Mouse (Mus musculus) neural tube, embryonic 11.5 days (tissue): ENCODE results near the gene Slfn14. TPM values are rescaled to one million over a fixed set of nuclear protein-coding genes. Genes with fewer than 3 reads are reported as not detected.

Source experiments
- ATAC-seq: fragments of 200-750 bp; cut with Nextera tagmentation; 2 replicates; pipeline ENCODE4 v1.8.0; 2017; ENCODE audit warnings: moderate number of reproducible peaks, mild to moderate bottlenecking, moderate TSS enrichment, moderate library complexity; ENCODE audit not compliant: insufficient read depth, low FRiP score, low TSS enrichment
- DNase-seq: peaks from one replicate; pipeline ENCODE4 v3.0.0-alpha.2; 2015; ENCODE audit warnings: low spot score
- H3K27ac ChIP-seq: fragments of 300-500 bp; sonication (generic); 2 replicates; pipeline ENCODE4 v1.5.1; 2014; ENCODE audit warnings: low read depth, mild to moderate bottlenecking, low read length
- H3K27me3 ChIP-seq: fragments of 300-500 bp; sonication (generic); 2 replicates; pipeline ENCODE4 v1.6.1; 2014; ENCODE audit warnings: mild to moderate bottlenecking, low read length, mixed read lengths; ENCODE audit not compliant: control insufficient read depth, insufficient read depth
- H3K36me3 ChIP-seq: fragments of 300-500 bp; sonication (generic); 2 replicates; pipeline ENCODE4 v1.6.1; 2014; ENCODE audit warnings: mild to moderate bottlenecking, low read length, moderate library complexity, mixed read lengths; ENCODE audit not compliant: control insufficient read depth, insufficient read depth
- H3K4me1 ChIP-seq: fragments of 300-500 bp; sonication (generic); 2 replicates; pipeline ENCODE4 v1.6.1; 2014; ENCODE audit warnings: low read length, mixed read lengths; ENCODE audit not compliant: control insufficient read depth, insufficient read depth
- H3K4me2 ChIP-seq: fragments of 300-500 bp; sonication (generic); 2 replicates; pipeline ENCODE4 v1.6.1; 2014; ENCODE audit warnings: low read depth, mild to moderate bottlenecking, moderate library complexity
- H3K4me3 ChIP-seq: fragments of 300-500 bp; sonication (generic); 2 replicates; pipeline ENCODE4 v1.5.1; 2014; ENCODE audit warnings: low read depth, low read length
- H3K9ac ChIP-seq: fragments of 300-500 bp; sonication (generic); 2 replicates; pipeline ENCODE4 v1.6.1; 2014; ENCODE audit warnings: mild to moderate bottlenecking, low read length
- H3K9me3 ChIP-seq: fragments of 300-500 bp; sonication (generic); 2 replicates; pipeline ENCODE4 v1.6.1; 2016; ENCODE audit warnings: low read length; ENCODE audit not compliant: control insufficient read depth
- WGBS: fragments of 180-500 bp; shearing (Covaris S2); extraction: QIAGEN DNeasy Blood & Tissue Kit; methylation state at CpG from one replicate; pipeline ENCODE4 v1.1.7; 2014; 5-methylcytosine and 5-hydroxymethylcytosine counted together
- polyA plus RNA-seq: library from polyadenylated mRNA; unstranded; fragments of >200 nt; fragmentation: Nextera tagmentation; extraction: Ambion mirVana; gene quantifications from 2 replicates; pipeline ENCODE4 v1.2.1, GENCODE M21; 2014

Slfn14 gene
- polyA plus RNA-seq, 1 experiment from 2014 or later, result 0.82 TPM

DNA sequence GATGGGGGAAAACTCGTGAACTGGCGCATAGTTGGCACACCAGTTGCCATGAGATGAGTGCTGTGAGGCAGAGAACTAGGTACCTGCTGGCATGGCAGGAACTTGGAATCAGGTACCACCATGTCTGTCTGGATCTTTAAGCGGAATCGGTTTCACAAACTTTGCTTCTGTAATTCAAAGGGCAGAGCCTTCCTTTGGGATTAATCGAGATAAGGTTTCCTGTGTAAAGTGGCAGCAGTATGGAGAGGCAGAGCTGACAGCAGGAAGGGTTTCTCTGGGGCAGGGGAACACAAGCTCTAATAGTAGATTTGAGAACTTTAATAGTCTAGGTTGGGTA, 5.7 kb upstream of the Slfn14 start:
- WGBS, result 4% methylated on average over 5 of the region's 5 CpGs
- H3K4me3 ChIP-seq, result peak overlapping the region; percentile 56
- ATAC-seq, result no peak

DNA sequence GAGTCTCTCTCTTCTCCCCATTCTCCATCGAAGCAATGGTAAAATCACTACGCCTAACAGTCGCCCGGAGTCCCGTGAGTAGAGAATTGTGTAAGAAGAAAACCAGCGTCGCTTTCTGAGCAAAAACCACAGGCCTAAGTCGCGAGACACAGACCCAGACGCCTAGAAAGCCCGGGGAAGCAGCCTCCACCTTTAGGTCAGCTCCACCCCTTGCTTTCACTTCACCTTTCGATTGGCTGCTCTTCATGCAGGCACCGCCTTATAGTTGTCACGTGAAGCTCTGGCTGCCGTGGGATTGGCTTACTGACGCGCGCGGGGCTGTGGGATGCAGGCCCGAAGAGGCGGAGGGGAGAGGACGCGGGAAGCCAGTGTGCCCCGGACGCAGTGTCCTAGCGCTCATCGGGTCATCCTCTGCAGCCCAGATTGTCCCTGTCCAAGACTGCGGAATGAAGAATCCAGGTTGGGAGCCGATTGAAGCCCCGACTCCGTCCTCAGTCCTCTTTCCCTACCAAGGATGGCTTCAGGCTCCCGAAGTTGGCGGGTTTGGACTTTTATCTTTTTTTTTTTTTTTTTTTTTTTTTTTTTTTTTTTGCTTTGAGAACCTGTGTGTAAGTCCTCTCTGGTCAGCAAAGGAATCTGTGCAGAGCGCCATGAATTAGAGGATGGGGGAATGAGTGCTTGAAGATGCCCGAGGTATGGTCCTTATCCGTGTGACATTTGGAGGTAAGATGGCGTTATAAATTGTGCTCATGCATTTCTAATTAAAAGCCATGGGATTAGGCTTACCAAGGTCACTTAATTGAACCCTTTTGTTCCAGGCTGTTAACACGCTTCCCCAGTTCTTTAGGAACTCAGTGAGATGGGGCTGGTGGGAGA, 5.1 kb upstream of the Slfn14 start:
- no peaks in the 10 kb centered on the region for H3K9me3 ChIP-seq
- peak overlapping the region; percentile 56 for H3K4me3 ChIP-seq
- H3K9ac ChIP-seq, result peak overlapping the region; percentile 69
- peak overlapping the region; percentile 57 for H3K4me2 ChIP-seq
- under 1% methylated on average over 38 of the region's 38 CpGs for WGBS
- H3K4me1 ChIP-seq, result peaks cover 8% of the 10 kb centered on the region
- ATAC-seq (peak; percentile 100), DNase-seq (peak; percentile 95)
- no peaks in the 10 kb centered on the region for H3K27me3 ChIP-seq
- H3K27ac ChIP-seq, result no peak overlapping the region
- H3K36me3 ChIP-seq, result no peaks in the 10 kb centered on the region; the same call in 1 of the 2 replicates

More for the DNA sequence above, 5.7 kb upstream of the Slfn14 start:
- DNase-seq, result peak; percentile 20
- no peaks in the 10 kb centered on the region for H3K27me3 ChIP-seq
- H3K36me3 ChIP-seq, result no peaks in the 10 kb centered on the region; the same call in 1 of the 2 replicates
- H3K27ac ChIP-seq, result no peak overlapping the region
- H3K9me3 ChIP-seq, result no peaks in the 10 kb centered on the region
- H3K4me2 ChIP-seq, result peak overlapping the region; percentile 57
- H3K4me1 ChIP-seq, result peaks cover 8% of the 10 kb centered on the region
- peak overlapping the region; percentile 69 for H3K9ac ChIP-seq

DNA sequence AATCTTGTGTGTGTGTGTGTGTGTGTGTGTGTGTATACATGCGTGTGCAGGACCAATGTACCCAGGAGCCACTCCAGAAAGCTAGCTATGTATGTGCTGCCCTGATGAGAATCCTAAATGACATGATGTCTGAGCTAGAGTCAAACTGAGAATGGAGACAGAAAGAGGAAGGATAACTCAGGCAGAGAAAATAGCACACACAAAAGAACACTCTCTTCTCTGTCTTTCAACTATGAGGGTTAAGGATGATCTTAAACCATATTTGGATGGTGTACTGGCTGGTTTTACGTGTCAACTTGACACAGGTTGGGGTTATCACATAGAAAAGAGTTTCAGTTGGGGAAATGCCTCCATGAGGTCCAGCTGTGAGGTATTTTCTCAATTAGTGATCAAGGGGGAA, 3.1 kb upstream of the Slfn14 start:
- no peaks in the 10 kb centered on the region for H3K9me3 ChIP-seq
- no peak overlapping the region for H3K9ac ChIP-seq
- H3K36me3 ChIP-seq, result no peaks in the 10 kb centered on the region
- DNase-seq, result no peak
- no peak overlapping the region for H3K4me3 ChIP-seq
- no peak overlapping the region for H3K27ac ChIP-seq
- H3K27me3 ChIP-seq, result no peaks in the 10 kb centered on the region
- peaks cover 8% of the 10 kb centered on the region for H3K4me1 ChIP-seq
- no peak overlapping the region for H3K4me2 ChIP-seq
- 85% methylated on average over 2 of the region's 2 CpGs for WGBS
- ATAC-seq, result no peak

DNA sequence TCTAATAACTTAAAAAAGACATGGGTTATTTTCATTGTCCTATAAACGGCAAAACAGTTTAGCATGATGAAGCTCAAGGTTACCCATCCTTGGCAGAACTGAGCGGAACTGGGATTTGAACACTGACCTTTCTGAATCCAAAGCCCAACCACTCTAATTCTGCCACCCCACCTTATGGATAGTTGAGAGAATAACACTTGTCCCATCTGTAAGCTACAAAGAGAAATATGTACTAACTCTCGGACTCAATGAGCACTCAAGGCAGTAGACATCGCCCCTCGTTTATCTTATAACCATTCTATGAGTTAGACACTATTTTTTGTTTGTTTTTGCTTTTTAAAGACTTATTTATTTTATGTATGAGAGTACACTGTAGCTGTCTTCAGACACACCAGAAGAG, 2.5 kb upstream of the Slfn14 start:
- H3K9me3 ChIP-seq, result no peaks in the 10 kb centered on the region
- no peak overlapping the region for H3K9ac ChIP-seq
- peaks cover 8% of the 10 kb centered on the region for H3K4me1 ChIP-seq
- 91% methylated on average over 5 of the region's 5 CpGs for WGBS
- ATAC-seq (no peak), DNase-seq (no peak)
- H3K4me3 ChIP-seq, result no peak overlapping the region
- H3K27ac ChIP-seq, result no peak overlapping the region
- no peaks in the 10 kb centered on the region for H3K36me3 ChIP-seq
- no peak overlapping the region for H3K4me2 ChIP-seq
- H3K27me3 ChIP-seq, result no peaks in the 10 kb centered on the region

DNA sequence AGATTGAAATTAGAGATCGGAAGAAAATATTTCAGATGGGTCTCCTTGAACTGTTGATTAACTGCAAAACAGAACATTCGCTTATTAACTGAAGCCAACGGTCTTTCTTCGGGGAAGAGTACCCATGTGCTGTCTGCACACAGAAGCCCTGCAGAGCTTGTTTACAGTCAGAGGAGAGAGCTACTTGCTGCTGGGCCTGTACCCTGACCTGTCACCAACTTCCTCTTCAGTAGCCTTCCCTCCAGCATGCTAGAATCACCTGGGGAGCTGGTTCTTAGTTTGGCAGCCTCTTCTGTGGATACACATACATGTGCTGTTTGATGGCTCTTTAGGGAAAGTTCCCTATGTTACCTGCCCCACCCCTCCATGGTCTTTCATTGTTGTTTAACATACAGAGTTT, 899 bp downstream of the Slfn14 start:
- 94% methylated on average over 4 of the region's 4 CpGs for WGBS
- no peak for ATAC-seq

DNA sequence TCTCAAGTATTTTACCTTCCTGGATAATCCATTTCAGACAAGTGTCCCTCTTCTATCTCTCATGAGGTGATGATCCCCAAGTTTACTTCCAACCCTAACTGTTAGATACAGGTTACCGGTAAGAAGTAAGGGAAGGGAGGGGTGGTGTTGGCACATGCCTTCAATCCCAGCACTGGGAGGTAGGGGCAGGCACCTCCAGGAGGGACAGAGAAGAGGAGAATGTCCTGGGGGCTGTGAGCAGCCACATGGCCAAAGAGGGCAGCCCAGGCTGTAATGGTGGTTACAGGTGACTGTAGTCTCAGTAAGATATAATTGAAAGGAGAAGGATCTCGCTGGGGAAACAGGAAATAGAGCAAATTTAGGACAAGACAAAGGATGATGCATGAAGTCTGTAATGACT, 4.4 kb downstream of the Slfn14 start:
- ATAC-seq (no peak), DNase-seq (no peak)
- H3K9me3 ChIP-seq, result no peaks in the 10 kb centered on the region
- no peak overlapping the region for H3K4me2 ChIP-seq
- H3K9ac ChIP-seq, result no peak overlapping the region
- H3K27me3 ChIP-seq, result no peaks in the 10 kb centered on the region
- H3K4me3 ChIP-seq, result no peak overlapping the region
- no peak overlapping the region for H3K27ac ChIP-seq
- H3K4me1 ChIP-seq, result no peaks in the 10 kb centered on the region
- 61% methylated on average over 2 of the region's 2 CpGs for WGBS
- no peaks in the 10 kb centered on the region for H3K36me3 ChIP-seq

More for the DNA sequence above, 899 bp downstream of the Slfn14 start:
- H3K27ac ChIP-seq, result no peak overlapping the region
- H3K4me2 ChIP-seq, result no peak overlapping the region
- H3K9ac ChIP-seq, result no peak overlapping the region
- no peaks in the 10 kb centered on the region for H3K4me1 ChIP-seq
- H3K36me3 ChIP-seq, result no peaks in the 10 kb centered on the region
- no peaks in the 10 kb centered on the region for H3K9me3 ChIP-seq
- no peak overlapping the region for H3K4me3 ChIP-seq
- no peaks in the 10 kb centered on the region for H3K27me3 ChIP-seq
- DNase-seq, result no peak

DNA sequence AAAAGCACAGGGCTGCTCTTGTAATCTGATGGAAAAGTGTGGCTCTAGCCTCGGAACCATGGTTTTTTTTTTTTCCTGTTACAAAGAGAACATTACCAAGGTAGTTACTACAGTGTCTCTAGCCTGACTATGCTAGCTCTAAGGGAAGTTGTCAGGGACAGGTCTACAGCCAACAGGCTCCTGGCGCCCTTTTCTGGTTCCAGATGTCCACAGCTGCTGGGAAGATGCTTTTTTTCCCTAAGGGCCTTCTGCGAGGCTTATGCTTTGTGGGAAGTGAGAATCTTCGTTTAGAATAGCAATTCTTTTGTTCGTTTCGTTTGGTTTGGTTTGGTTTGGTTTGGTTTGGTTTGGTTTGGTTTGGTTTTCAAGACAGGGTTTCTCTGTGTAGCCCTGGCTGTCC, 6.8 kb downstream of the Slfn14 start:
- no peak for ATAC-seq

DNA sequence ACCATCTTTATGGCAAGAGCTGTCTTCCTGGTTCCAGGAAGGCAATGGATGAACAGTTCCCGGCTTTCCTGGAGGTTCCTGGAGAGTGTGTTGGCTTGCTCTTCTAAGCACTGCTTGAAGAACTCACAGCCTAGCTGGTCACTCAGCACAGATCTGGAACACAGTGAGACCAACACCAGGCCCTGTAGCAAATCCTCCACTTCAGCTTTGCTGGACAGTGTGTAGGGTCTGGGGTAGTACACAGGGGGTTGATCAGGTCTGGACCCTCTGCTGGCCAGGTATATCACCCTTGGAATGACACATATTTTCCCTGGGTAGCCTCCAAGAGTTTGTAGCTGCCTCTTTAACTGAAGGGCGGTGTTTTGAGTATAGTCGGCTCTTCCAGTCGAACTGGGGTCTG, 7.5 kb downstream of the Slfn14 start:
- no peak for ATAC-seq
- H3K4me3 ChIP-seq, result no peak overlapping the region

More for the DNA sequence above, 6.8 kb downstream of the Slfn14 start:
- Histone ChIP-seq H3K4me1 (no peaks in the 10 kb centered on the region), H3K4me3 (no peak overlapping the region), H3K4me2 (no peak overlapping the region), H3K36me3 (no peaks in the 10 kb centered on the region), H3K9ac (no peak overlapping the region), H3K27me3 (no peaks in the 10 kb centered on the region), H3K9me3 (no peaks in the 10 kb centered on the region), H3K27ac (no peak overlapping the region)
- WGBS, result 84% methylated on average over 6 of the region's 6 CpGs
- DNase-seq, result no peak

DNA sequence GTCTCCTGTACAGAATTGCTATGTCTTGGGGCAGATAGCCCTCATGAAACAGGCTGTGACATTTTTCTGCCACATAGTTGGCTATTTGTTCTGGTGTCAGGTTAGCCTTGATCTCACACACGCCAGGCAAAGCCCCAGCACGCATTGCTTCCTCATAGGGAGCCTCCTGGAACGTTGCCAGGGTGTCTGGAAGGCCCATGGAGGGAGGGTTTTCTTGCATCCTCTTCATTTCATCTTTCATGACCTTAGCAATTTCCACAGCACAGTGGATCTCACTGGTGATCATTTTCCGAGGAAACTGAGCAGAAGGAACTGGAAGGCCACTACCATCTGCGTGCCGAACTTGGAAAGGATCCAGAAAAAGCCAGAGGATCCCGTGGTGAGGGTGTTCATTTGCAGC, 10.3 kb downstream of the Slfn14 start:
- Histone ChIP-seq H3K9ac (no peak overlapping the region), H3K9me3 (no peaks in the 10 kb centered on the region), H3K27ac (no peak overlapping the region), H3K36me3 (no peaks in the 10 kb centered on the region), H3K4me2 (no peak overlapping the region), H3K4me1 (no peaks in the 10 kb centered on the region), H3K27me3 (no peaks in the 10 kb centered on the region), H3K4me3 (no peak overlapping the region)
- DNase-seq (no peak), ATAC-seq (no peak)
- 76% methylated on average over 7 of the region's 7 CpGs for WGBS

More for the DNA sequence above, 7.5 kb downstream of the Slfn14 start:
- Histone ChIP-seq H3K9ac (no peak overlapping the region), H3K4me2 (no peak overlapping the region), H3K9me3 (no peaks in the 10 kb centered on the region), H3K27ac (no peak overlapping the region), H3K27me3 (no peaks in the 10 kb centered on the region), H3K36me3 (no peaks in the 10 kb centered on the region), H3K4me1 (no peaks in the 10 kb centered on the region)
- WGBS, result 86% methylated on average over 4 of the region's 4 CpGs
- DNase-seq, result no peak
